Mouse (Mus musculus): ENCODE data around the gene Knop1.

Gene Knop1

DNA sequence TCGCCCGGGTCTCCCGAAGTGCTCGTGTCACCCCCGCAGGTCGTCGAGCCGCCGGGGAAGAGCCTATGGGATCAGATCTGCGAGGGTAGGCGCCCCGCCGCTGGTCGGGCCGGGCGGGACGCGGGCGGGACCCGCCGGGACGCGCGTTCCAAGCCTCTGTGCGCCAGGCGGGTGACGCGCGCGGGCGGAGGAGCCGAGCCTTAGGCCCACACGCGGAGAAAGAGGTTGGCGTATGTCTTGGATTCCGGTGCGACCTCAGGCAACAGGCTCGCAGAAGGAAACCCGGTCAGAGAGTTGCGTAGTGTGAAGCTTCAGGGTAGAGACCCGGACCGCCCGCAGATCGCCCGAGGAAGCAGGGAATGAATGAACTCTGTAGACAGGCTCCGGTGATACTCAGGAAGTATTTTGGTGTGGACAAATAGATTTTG, at the start of gene Knop1:
TSS of gene Knop1 (minus strand) at position 378 of the 428 bp plus-strand sequence.
- DNase-seq, result no peak

GRCm38 (mm10) chr7:118904530-118904929, 48.5 kb upstream of the Knop1 start:
- DNase-seq, result no peak

DNA sequence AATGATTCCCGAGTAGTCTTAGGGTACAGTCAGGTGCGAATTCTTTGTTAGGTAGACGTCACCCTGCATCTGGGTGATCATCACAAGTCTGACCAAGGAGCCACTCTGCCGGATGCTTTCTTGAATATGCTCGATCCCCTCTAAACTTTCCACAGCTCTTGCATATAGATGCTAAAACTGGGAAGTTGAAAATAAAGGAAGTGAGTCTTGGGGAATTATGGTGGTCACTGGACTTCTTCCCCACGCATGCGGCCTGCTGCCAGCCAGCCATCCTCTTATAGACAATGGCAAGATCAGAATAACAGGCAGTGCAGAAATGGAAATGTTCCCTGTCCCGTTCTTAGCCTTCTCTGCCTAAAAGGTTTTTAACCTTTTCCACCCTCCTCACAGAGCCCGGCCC, 47.8 kb upstream of the Knop1 start:
- no peak for DNase-seq

DNA sequence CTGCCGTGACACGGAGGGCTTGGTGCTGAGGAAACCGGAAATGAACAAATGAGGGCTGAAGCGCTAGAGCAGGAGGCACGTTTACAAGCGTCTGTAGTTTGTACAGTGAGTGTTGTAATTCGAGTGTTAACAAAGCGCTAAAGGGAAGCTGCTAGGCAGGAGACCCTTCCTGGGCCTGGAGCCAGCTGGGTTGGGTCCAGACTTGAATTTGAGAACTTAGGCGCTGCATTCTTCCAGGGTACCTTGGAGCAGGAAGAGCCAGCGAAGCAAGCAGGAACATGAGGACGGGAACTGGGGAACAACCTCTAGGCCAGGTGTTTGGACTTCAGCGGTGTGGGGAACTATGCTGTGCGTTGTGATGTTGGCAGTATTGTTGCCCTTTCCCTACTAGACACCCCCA, 46.9 kb upstream of the Knop1 start:
- DNase-seq, result no peak

GRCm38 (mm10) chr7:118900090-118900489, 44.0 kb upstream of the Knop1 start:
- no peak for DNase-seq

GRCm38 (mm10) chr7:118898063-118898462, 42.0 kb upstream of the Knop1 start:
- no peak for DNase-seq

DNA sequence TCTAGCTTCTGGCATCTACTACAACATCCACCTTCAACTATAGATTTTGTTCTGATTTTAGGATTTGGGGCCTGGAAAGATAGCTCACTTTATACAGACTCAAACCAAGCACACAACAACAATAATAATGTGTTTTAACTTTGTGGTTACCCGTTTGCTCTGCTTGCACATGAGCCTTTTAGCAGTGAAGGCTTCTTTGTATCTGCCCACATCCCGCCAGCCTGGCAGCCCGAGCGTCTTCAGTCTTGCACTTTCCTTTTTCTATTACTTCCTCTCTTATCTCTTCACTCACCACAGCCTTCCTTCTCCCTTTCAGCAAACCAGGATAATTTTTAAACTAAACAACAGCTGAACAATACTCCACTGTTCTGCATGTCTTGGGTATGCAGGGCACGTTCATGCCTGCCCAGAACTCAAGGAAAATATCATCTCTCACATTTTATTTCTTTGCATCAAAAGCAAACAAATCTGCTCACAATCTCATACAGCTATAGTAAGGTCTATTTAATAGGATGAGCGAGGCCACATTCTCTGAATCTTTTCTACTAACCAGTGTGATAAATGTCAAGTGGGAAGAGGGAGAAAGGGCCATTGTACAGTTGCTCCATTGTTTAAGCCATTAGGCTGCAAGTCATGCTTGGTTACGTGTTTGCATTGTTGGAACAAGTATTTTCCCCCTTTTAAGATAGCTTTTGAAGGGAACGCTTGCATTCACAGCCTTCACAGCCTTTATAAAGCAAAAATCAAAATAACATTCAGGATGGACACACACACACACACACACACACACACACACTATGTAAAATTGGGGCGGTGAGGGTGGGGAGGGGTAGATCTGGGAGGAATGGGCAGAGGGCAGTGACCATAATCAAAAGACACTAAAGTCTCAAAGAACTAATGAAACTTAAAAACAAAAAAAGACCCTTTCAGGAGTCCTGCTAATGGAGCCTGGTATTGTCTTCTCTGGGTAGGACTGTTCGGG, 39.7 kb upstream of the Knop1 start:
- no peak for DNase-seq

GRCm38 (mm10) chr7:118889046-118889680, 33.1 kb upstream of the Knop1 start:
- DNase-seq, result peak; percentile 17 to 20

DNA sequence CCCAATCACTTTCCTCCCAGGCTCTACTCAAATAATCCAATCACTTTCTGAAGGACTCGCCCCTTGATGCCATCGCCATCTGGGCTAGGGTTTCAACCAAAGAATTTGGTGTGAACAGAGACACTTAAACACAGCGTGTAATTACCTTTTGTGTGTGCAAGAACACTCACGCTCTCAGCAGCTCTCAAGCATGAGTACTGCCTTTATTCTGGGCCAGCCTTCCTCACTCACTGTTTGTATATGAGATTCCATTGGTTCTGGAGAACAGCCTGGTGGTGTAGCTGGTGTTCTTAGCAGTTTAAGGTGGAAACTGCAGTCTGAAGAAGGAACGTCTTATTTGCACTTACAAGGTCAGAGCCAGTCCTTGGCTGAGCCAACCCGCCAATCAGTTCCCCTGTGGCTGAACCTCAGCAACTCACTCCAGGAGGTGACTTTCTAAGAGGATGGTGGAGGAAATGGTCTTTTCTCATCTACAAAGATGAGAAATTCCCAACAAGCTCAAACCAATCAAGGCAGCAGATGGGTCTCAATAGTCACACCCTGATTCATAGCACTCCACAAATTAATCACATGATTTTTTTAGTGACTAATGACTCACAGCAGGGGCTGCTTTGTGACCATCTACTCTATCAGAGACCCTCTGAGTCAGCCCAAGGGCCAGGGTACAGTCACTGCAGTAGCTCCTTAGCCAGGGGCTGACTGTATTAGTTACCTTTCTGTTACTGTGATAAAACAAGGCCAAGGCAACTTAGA, 31.4 kb upstream of the Knop1 start:
- DNase-seq, result no peak

- DNase-seq, result no peak
Measured at GRCm38 (mm10) chr7:118884969-118885368, 28.9 kb upstream of the Knop1 start.

DNA sequence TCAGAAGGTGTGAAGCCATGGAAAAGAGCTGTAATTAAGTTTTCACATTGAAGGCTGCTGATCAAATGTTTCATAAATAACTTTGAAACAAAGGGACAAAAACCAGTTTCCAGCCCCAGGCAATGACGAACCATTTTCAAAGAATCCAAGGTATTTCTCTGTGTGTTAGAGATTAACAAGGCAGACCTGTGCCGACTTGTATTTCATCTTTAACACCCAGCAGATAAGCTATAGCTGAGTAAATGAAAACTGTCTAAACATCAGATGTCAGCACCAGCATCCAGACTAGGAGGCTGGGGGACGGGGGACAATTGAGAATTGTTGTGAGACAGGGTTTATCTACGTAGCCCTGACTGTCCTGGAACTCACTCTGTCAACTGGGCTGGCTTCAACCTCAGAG, 27.9 kb upstream of the Knop1 start:
- no peak for DNase-seq

GRCm38 (mm10) chr7:118879466-118880029, 23.5 kb upstream of the Knop1 start:
- no peak for DNase-seq

- no peak for DNase-seq
Measured at GRCm38 (mm10) chr7:118865362-118865761, 9.3 kb upstream of the Knop1 start.

- DNase-seq, result no peak
Measured at GRCm38 (mm10) chr7:118858640-118859039, 2.6 kb upstream of the Knop1 start.

DNA sequence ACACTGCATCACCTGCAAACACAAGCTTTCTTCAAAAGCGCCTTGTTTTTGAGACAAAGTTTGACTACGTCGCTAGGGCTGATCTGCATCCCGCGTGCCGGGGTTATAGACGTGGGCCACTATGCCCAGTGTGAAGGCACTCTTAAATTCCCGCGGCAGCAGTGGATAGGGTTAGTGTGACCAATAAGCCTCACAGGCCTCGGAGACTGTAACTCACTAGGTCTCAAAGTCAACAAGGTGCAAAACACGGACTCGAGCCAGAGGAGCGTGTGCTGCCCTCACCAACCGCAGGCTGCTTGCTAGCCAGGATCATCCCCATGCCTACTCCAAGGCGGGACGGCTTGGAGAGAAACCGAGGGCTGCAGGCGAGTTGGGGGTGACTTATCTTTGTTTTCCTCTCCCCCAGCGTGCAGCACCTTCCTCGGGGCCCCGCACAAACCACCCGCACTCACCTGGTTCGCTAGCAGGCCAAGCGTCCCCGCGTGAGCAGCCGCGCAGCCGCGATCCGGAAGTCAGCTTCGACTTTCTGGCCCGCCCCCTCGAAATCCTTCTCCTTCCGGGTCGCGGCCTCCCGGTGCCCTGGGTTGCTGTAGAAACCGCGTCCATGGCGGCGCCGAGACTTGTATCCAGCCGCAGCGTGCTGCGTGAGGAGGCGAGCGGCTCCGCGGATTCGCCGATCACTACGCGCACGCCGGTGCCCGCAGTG, 730 bp downstream of the Knop1 start, which contains the start of gene Iqck:
TSS of gene Iqck (plus strand) at position 582 of the 706 bp plus-strand sequence.
- DNase-seq, result peak; percentile 89 to 93

DNA sequence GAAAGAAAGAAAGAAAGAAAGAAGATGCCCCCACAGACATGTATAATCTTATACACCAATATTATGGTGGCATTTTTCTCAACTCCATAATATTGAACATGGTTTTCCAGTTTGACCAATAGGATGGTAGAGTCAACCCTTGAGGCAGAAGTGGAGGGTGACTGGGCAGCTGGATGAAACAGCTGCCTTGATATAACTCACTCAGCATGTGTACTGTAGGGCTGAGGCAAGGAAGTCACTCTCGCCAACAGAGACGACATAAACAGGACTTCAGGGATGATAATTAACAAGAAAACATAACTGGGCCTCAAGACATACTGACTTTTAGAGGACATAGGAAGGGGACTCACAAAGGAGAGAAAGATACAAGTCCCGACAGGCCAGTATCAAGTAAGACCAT, 1.4 kb downstream of the Knop1 start:
- no peak for DNase-seq

- no peak for DNase-seq
Measured at GRCm38 (mm10) chr7:118852611-118853010, 3.4 kb downstream of the Knop1 start.

DNA sequence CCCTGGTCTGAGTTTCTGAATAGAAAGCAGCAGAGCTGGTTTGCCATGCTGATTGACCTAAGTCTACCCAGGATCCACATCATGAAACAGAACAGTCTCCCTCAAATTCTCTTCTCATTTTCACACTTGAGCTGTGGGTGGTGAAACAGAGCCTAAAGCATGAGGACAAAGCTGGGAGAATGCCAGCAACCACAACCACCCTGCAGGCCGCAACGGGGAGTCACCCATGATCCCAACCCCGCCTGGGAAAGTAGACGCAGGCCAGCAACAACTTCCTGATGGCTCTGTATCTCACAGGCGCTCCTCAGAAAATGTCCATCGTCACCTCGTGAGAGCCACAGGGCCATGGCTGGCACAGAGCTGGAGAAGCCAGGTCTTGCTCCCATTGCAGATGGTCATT, 4.5 kb downstream of the Knop1 start:
- DNase-seq, result no peak

DNA sequence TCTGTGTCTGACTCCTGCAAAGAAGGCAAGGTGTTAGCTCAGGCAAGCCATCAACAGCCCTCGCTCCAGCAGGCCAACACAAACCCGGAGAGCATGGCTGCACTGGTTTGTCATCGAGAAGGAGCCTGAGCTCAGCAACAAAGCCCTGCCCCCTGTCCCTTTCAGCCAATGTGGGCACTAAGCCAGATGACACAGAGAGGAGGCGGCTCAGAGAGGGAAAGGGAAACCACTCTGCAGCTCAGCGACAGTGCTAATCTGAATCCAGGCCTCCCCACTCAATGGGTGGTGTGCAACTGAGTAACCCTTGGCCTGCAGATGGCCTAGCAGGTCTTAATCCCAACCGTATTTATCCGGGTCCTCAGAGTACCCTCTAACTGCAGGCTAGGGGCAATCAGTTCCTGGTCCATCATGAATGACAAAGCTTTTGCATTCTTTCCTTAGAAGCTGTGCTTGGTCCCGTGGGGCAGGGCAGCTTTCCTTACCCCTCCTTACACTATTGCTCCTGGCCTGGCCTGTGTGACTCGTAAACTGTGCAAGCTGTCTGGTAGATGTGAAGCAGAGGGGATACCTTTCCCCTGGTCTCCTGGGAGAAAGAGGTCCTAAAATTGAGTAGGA, 5.3 kb downstream of the Knop1 start:
- DNase-seq, result no peak

DNA sequence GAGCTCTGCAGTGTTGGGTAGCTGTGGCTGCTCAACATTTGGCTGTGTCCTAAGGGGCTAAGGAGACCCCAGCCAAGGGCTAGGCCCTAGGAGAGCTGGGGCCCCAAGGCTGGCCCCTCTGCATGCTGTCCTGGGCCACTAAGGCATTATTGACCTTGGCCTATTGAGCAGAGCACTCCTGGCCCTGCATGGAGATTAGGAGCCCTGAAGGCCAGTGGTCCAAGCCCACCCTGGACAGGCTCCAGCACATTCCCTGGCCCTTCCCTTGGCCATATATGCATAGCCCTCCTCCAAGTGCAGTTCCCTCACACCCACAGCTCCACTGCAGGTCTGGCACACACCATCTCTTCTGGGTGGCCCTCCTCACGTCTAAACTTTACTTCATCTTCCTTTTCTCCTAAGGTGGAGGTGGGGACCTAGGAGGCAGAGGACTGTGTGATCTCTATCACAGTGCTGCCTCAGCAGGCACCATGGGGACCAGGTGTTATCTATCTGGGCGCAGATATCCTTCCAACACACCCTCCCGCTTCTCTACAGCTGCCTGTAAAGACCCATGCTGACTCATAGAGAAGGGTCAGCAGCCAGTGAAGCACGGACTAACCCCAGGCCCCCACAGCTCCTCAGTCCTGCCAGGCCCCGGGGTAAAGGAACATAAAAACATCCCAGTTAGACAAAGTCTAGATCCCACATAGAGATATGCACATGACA, 6.4 kb downstream of the Knop1 start:
- DNase-seq, result no peak

DNA sequence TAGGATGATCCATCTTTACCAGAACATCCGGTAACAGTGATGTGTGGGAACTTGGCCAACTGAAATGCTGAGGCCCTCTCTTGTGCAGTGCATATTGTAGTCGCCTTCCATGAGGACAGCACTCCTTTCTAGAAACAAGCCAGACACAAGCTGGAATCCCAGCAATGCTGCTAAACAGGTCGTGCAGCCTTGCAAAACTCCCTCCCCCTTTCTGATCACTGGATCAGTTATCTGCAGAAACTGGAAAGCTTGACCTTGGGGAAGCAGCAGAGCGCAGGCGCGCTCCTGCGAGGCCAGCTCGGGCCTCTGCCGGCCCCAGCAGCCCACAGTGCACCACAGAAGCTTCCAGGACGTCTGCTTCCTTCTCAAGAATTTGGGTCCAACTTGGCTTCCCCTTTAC, 7.3 kb downstream of the Knop1 start:
- no peak for DNase-seq
